Comparison of ENCODE assay signal across 23 mouse cellular contexts in genomic region chr5:7607517-7607916, GRCm38 (mm10).
A peak's percentile ranks its signal among the peaks of the same experiment; 100 is the strongest.
DNase-seq lines count a peak whose midpoint lies in the region; ATAC-seq and TF ChIP-seq lines count a peak whose summit lies in the region.
"Had no signal": no experiment of that assay in that cellular context is flagged by ENCODE, and none has a peak within 500 bp of the region (broad histone marks: within the 10 kb centered on the region; RNA-seq: fewer than 3 reads in every experiment).

No protein-coding gene starts in this region.

- DNase-seq in forebrain, embryonic 14.5 days (ENCODE audit: low spot score) = peak; percentile 0
- peak; percentile 21 for DNase-seq in forebrain, postnatal 0 days
- peak; percentile 24 for DNase-seq in brain, embryonic 18.5 days (ENCODE audit: low read depth, low spot score)
- DNase-seq in thymus, postnatal 4 days = no peak
- DNase-seq: adrenal gland, adult 2 months; adrenal gland, adult 8-10 months; adrenal gland, postnatal 10 days; adrenal gland, postnatal 14 days; adrenal gland, postnatal 25 days; adrenal gland, postnatal 36 days; B cell, adult 2 months; cerebellum, adult 11 months; cerebellum, adult 11-12 months; cerebellum, adult 18-20 months had no signal

- no peaks in the 10 kb centered on the region for H3K36me3 ChIP-seq in forebrain, embryonic 14.5 days (ENCODE audit: control insufficient read depth, insufficient read depth, low read length)
- no peaks in the 10 kb centered on the region for H3K36me3 ChIP-seq in forebrain, embryonic 13.5 days (ENCODE audit: poor library complexity, severe bottlenecking)
- H3K36me3 ChIP-seq in forebrain, embryonic 16.5 days (ENCODE audit: control insufficient read depth, insufficient read depth) = no peaks in the 10 kb centered on the region
- no peaks in the 10 kb centered on the region for H3K36me3 ChIP-seq in forebrain, embryonic 12.5 days (replicated peaks)
- no peaks in the 10 kb centered on the region for H3K36me3 ChIP-seq in forebrain, postnatal 0 days (ENCODE audit: insufficient read depth)
- no peaks in the 10 kb centered on the region for H3K36me3 ChIP-seq in forebrain, embryonic 15.5 days
- H3K36me3 ChIP-seq: G1E had no signal

- H3K9ac ChIP-seq in forebrain, embryonic 14.5 days (ENCODE audit: low read length) = no peak overlapping the region
- H3K9ac ChIP-seq in forebrain, embryonic 13.5 days = no peak overlapping the region
- H3K9ac ChIP-seq in forebrain, embryonic 16.5 days (replicated peaks; ENCODE audit: low read depth, low read length) = no peak overlapping the region
- no peak overlapping the region for H3K9ac ChIP-seq in forebrain, embryonic 12.5 days
- no peak overlapping the region for H3K9ac ChIP-seq in forebrain, postnatal 0 days
- no peak overlapping the region for H3K9ac ChIP-seq in forebrain, embryonic 15.5 days (replicated peaks)

- H3K9me3 ChIP-seq in forebrain, embryonic 14.5 days (replicated peaks; ENCODE audit: control insufficient read depth, low read length) = no peaks in the 10 kb centered on the region
- H3K9me3 ChIP-seq in forebrain, embryonic 13.5 days (replicated peaks) = no peaks in the 10 kb centered on the region
- no peaks in the 10 kb centered on the region for H3K9me3 ChIP-seq in forebrain, embryonic 16.5 days (ENCODE audit: control insufficient read depth, low read length)
- no peaks in the 10 kb centered on the region for H3K9me3 ChIP-seq in forebrain, embryonic 12.5 days
- H3K9me3 ChIP-seq in forebrain, postnatal 0 days (ENCODE audit: low read length) = no peaks in the 10 kb centered on the region
- no peaks in the 10 kb centered on the region for H3K9me3 ChIP-seq in forebrain, embryonic 15.5 days
- H3K9me3 ChIP-seq: G1E had no signal

- no peaks in the 10 kb centered on the region for H3K4me1 ChIP-seq in forebrain, embryonic 14.5 days (ENCODE audit: control insufficient read depth, insufficient read depth, low read length)
- H3K4me1 ChIP-seq in forebrain, embryonic 13.5 days = no peaks in the 10 kb centered on the region
- H3K4me1 ChIP-seq in forebrain, embryonic 16.5 days (replicated peaks; ENCODE audit: control insufficient read depth, insufficient read depth, low read length) = no peaks in the 10 kb centered on the region
- no peaks in the 10 kb centered on the region for H3K4me1 ChIP-seq in forebrain, embryonic 12.5 days
- H3K4me1 ChIP-seq in forebrain, postnatal 0 days (ENCODE audit: insufficient read depth) = no peaks in the 10 kb centered on the region
- H3K4me1 ChIP-seq in forebrain, embryonic 15.5 days = no peaks in the 10 kb centered on the region

- H3K4me3 ChIP-seq in forebrain, embryonic 14.5 days (ENCODE audit: low read depth, low read length) = no peak overlapping the region
- H3K4me3 ChIP-seq in forebrain, embryonic 13.5 days = no peak overlapping the region
- H3K4me3 ChIP-seq in forebrain, embryonic 16.5 days (replicated peaks; ENCODE audit: low read length) = no peak overlapping the region
- H3K4me3 ChIP-seq in forebrain, embryonic 12.5 days (replicated peaks) = no peak overlapping the region
- H3K4me3 ChIP-seq in forebrain, postnatal 0 days (ENCODE audit: low read depth, low read length) = no peak overlapping the region
- H3K4me3 ChIP-seq in forebrain, embryonic 15.5 days = no peak overlapping the region

- no peak for ATAC-seq in forebrain, embryonic 14.5 days
- no peak for ATAC-seq in forebrain, embryonic 13.5 days
- ATAC-seq in forebrain, embryonic 16.5 days = peak; percentile 50; the same call in 1 of the 2 replicates
- ATAC-seq in forebrain, embryonic 12.5 days (ENCODE audit: low FRiP score) = no peak
- ATAC-seq in forebrain, postnatal 0 days = peak; percentile 82
- ATAC-seq in forebrain, embryonic 15.5 days (replicated peaks) = no peak
- ATAC-seq: activated CD4-positive, CD25-positive, alpha-beta regulatory T cell, adult 4 months; CD4-positive, CD25-positive, alpha-beta regulatory T cell, adult 4 months; Patski had no signal

- H3K27ac ChIP-seq in forebrain, embryonic 14.5 days (ENCODE audit: low read depth, low read length) = no peak overlapping the region
- H3K27ac ChIP-seq in forebrain, embryonic 13.5 days = no peak overlapping the region
- no peak overlapping the region for H3K27ac ChIP-seq in forebrain, embryonic 16.5 days (ENCODE audit: low read length)
- H3K27ac ChIP-seq in forebrain, embryonic 12.5 days = no peak overlapping the region
- H3K27ac ChIP-seq in forebrain, postnatal 0 days (ENCODE audit: low read depth, low read length) = no peak overlapping the region
- no peak overlapping the region for H3K27ac ChIP-seq in forebrain, embryonic 15.5 days (replicated peaks)

- TF ChIP-seq CTCF in forebrain, postnatal 0 days (IDR thresholded peaks at IDR 0.05; ENCODE audit: low read depth) = no peak

- no peak overlapping the region for H3K4me2 ChIP-seq in forebrain, embryonic 14.5 days (ENCODE audit: low read length)
- H3K4me2 ChIP-seq in forebrain, embryonic 13.5 days = no peak overlapping the region
- no peak overlapping the region for H3K4me2 ChIP-seq in forebrain, embryonic 16.5 days (ENCODE audit: low read length)
- no peak overlapping the region for H3K4me2 ChIP-seq in forebrain, embryonic 12.5 days
- no peak overlapping the region for H3K4me2 ChIP-seq in forebrain, postnatal 0 days (ENCODE audit: low read depth)
- H3K4me2 ChIP-seq in forebrain, embryonic 15.5 days (replicated peaks) = no peak overlapping the region

- H3K27me3 ChIP-seq in forebrain, embryonic 14.5 days (replicated peaks; ENCODE audit: control insufficient read depth, insufficient read depth, low read length) = no peaks in the 10 kb centered on the region
- H3K27me3 ChIP-seq in forebrain, embryonic 13.5 days = no peaks in the 10 kb centered on the region
- H3K27me3 ChIP-seq in forebrain, embryonic 16.5 days (replicated peaks; ENCODE audit: control insufficient read depth, insufficient read depth, low read length) = no peaks in the 10 kb centered on the region
- no peaks in the 10 kb centered on the region for H3K27me3 ChIP-seq in forebrain, embryonic 12.5 days
- no peaks in the 10 kb centered on the region for H3K27me3 ChIP-seq in forebrain, postnatal 0 days (ENCODE audit: insufficient read depth, low read length)
- no peaks in the 10 kb centered on the region for H3K27me3 ChIP-seq in forebrain, embryonic 15.5 days
- H3K27me3 ChIP-seq: CH12.LX, Patski had no signal

Comparison
In these comparisons a context has a peak if more than half of its experiments do, and no peak if none do; other contexts are left out.
1. ATAC-seq: peak in forebrain, embryonic 16.5 days (single experiment) and forebrain, postnatal 0 days (single experiment); none in forebrain, embryonic 14.5 days (single experiment), forebrain, embryonic 13.5 days (single experiment), forebrain, embryonic 12.5 days (single experiment) and forebrain, embryonic 15.5 days (single experiment).